Mouse (Mus musculus) forebrain, postnatal 0 days (tissue): ENCODE measurements around the gene Rpl27. TPM values are rescaled to one million over a fixed set of nuclear protein-coding genes. Genes with fewer than 3 reads are reported as not detected.

Experiments used
- ATAC-seq: fragments of 200-750 bp; cut with Nextera tagmentation; 2 replicates; pipeline ENCODE4 v1.8.0; 2017; ENCODE audit warnings: mild to moderate bottlenecking, moderate library complexity
- DNase-seq: peaks from one replicate; pipeline ENCODE4 v3.0.0-alpha.2; 2015
- H3K27ac ChIP-seq: fragments of 300-500 bp; sonication (generic); 2 replicates; pipeline ENCODE4 v1.5.1; 2014; ENCODE audit warnings: low read depth, mild to moderate bottlenecking, antibody characterized with exemption, low read length, moderate library complexity, mixed read lengths
- H3K27me3 ChIP-seq: fragments of 300-500 bp; sonication (generic); 2 replicates; pipeline ENCODE4 v1.6.1; 2014; ENCODE audit warnings: mild to moderate bottlenecking, low read length, mixed read lengths; ENCODE audit not compliant: insufficient read depth
- H3K36me3 ChIP-seq: fragments of 300-500 bp; sonication (generic); 2 replicates; pipeline ENCODE4 v1.6.1; 2014; ENCODE audit warnings: mild to moderate bottlenecking, moderate library complexity; ENCODE audit not compliant: insufficient read depth
- H3K4me1 ChIP-seq: fragments of 300-500 bp; sonication (generic); 2 replicates; pipeline ENCODE4 v1.6.1; 2014; ENCODE audit warnings: antibody characterized with exemption; ENCODE audit not compliant: insufficient read depth
- H3K4me2 ChIP-seq: fragments of 300-500 bp; sonication (generic); 2 replicates; pipeline ENCODE4 v1.6.1; 2014; ENCODE audit warnings: low read depth, mild to moderate bottlenecking, moderate library complexity
- H3K4me3 ChIP-seq: fragments of 300-500 bp; sonication (generic); 2 replicates; pipeline ENCODE4 v1.5.1; 2014; ENCODE audit warnings: low read depth, low read length, mixed read lengths
- H3K9ac ChIP-seq: fragments of 300-500 bp; sonication (generic); 2 replicates; pipeline ENCODE4 v1.6.1; 2014; ENCODE audit warnings: mild to moderate bottlenecking
- H3K9me3 ChIP-seq: fragments of 300-500 bp; sonication (generic); 2 replicates; pipeline ENCODE4 v1.6.1; 2016; ENCODE audit warnings: low read length
- CTCF ChIP-seq: sonication (generic); IDR thresholded peaks from 2 replicates; pipeline ENCODE4 v1.5.1; 2016; ENCODE audit warnings: antibody characterized with exemption, control low read depth, low read depth
- WGBS: fragments of 180-500 bp; shearing (Covaris S2); extraction: QIAGEN DNeasy Blood & Tissue Kit; methylation state at CpG from one replicate; pipeline ENCODE4 v1.1.7; 2014; 5-methylcytosine and 5-hydroxymethylcytosine counted together
- polyA plus RNA-seq: library from polyadenylated mRNA; unstranded; fragments of >200 nt; fragmentation: Nextera tagmentation; extraction: Ambion mirVana; gene quantifications from 2 replicates; pipeline ENCODE4 v1.2.1, GENCODE M21; 2015
- total RNA-seq: library from RNA; depleted of rRNA; stranded (reverse); fragments of >200 nt; gene quantifications from 2 replicates; pipeline ENCODE4 v1.2.3, GENCODE M21; 2014

Gene Rpl27
- total and polyA plus RNA-seq, 2 experiments from 2014 or later, result 274 to 785 TPM

DNA sequence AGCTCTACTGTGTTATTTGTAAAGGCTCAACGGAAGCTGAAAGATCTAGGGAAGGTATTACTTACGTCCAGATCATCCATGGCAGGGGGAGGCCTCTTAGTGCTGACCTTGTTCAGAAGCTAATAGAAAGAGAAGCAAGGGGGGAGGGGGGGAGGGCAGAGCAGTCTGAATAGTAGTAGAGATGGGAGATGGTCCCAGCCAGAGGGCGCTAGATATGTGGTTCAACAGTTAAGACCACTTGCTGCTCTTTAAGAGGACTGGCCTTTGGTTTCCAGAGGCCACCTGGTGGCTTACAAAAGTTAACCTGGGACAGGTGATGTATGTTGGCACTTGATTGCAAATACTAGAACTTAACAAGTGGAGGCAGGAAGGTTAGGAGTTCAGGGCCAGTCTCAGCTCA lies 22.5 kb upstream of the Rpl27 start:
- ATAC-seq (no peak), DNase-seq (no peak)
- no peak overlapping the region for H3K4me3 ChIP-seq

GRCm38 (mm10) chr11:101420148-101420547 lies 21.9 kb upstream of the Rpl27 start:
- Histone ChIP-seq H3K27ac (no peak overlapping the region), H3K4me1 (peaks cover 4% of the 10 kb centered on the region), H3K4me3 (no peak overlapping the region), H3K27me3 (no peaks in the 10 kb centered on the region), H3K4me2 (no peak overlapping the region), H3K9me3 (no peaks in the 10 kb centered on the region), H3K36me3 (no peaks in the 10 kb centered on the region), H3K9ac (no peak overlapping the region)
- DNase-seq (no peak), ATAC-seq (no peak)
- TF ChIP-seq CTCF, result no peak
- 90% methylated on average over 5 of the region's 5 CpGs for WGBS

More for the DNA sequence above, 22.5 kb upstream of the Rpl27 start:
- no peak overlapping the region for H3K4me2 ChIP-seq
- H3K9me3 ChIP-seq, result no peaks in the 10 kb centered on the region
- WGBS, result 24% methylated on average over 3 of the region's 3 CpGs
- no peak overlapping the region for H3K27ac ChIP-seq
- TF ChIP-seq CTCF, result peak; percentile 23; the same call in 1 of the 2 replicates
- H3K9ac ChIP-seq, result no peak overlapping the region
- no peaks in the 10 kb centered on the region for H3K27me3 ChIP-seq
- H3K36me3 ChIP-seq, result no peaks in the 10 kb centered on the region
- H3K4me1 ChIP-seq, result peaks cover 4% of the 10 kb centered on the region

GRCm38 (mm10) chr11:101424105-101424851 lies 17.8 kb upstream of the Rpl27 start, which contains the start of gene Gm27029:
TSS of gene Gm27029 (minus strand) at chr11:101424796.
- no peak; the same call in 1 of the 2 replicates for ATAC-seq
- peak within 1 kb of the TSS; percentile 76 for H3K4me2 ChIP-seq
- no peak for TF ChIP-seq CTCF
- H3K27me3 ChIP-seq, result no peaks in the 10 kb centered on the region
- H3K4me3 ChIP-seq, result peak within 1 kb of the TSS; percentile 74
- peak within 1 kb of the TSS; percentile 75 for H3K27ac ChIP-seq
- DNase-seq, result no peak
- H3K36me3 ChIP-seq, result peaks cover 2% of the 10 kb centered on the region; the same call in 1 of the 2 replicates
- 7% methylated on average over 23 of the region's 23 CpGs for WGBS
- H3K4me1 ChIP-seq, result peaks cover 13% of the 10 kb centered on the region
- peak within 1 kb of the TSS; percentile 75 for H3K9ac ChIP-seq
- H3K9me3 ChIP-seq, result no peaks in the 10 kb centered on the region

GRCm38 (mm10) chr11:101424925-101425813 lies 16.9 kb upstream of the Rpl27 start, which contains the start of the genes Rundc1 and Ptges3l:
TSS of gene Rundc1 (plus strand) at chr11:101425085.
TSS of gene Ptges3l (minus strand) at chr11:101425333.
- ATAC-seq (peak; percentile 97), DNase-seq (peak; percentile 98)
- Histone ChIP-seq H3K27ac (peak within 1 kb of the TSS; percentile 75), H3K36me3 (peaks cover 9% of the 10 kb centered on the region), H3K4me2 (peak within 1 kb of the TSS; percentile 76), H3K9me3 (no peaks in the 10 kb centered on the region), H3K9ac (peak within 1 kb of the TSS; percentile 75), H3K4me3 (peak within 1 kb of the TSS; percentile 74), H3K27me3 (no peaks in the 10 kb centered on the region), H3K4me1 (peaks cover 13% of the 10 kb centered on the region)
- peak; percentile 70 for TF ChIP-seq CTCF
- WGBS, result 1% methylated on average over 77 of the region's 81 CpGs

DNA sequence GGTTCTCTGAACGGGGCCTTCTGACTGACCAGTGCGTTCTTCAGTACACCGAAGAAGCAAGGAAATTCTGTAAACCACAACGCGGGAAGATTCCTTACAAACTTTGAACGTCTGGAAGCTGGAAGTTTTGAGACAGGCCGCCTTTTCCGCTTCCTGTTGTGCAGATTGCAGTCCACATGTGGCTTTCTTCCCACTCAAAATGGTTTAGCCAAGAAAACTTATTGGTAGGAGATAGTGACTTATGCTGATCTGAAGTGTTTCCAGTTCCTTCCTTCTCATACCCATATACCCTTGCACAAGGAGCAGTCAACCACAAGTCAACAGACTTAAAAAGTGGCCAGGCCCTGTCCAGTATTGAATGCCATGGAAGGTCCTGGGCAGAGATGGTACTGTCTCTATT lies 15.9 kb upstream of the Rpl27 start:
- no peak overlapping the region for H3K27ac ChIP-seq
- no peak for ATAC-seq
- TF ChIP-seq CTCF, result no peak
- no peaks in the 10 kb centered on the region for H3K27me3 ChIP-seq
- H3K9me3 ChIP-seq, result no peaks in the 10 kb centered on the region
- peak overlapping the region; percentile 75; the same call in 1 of the 2 replicates for H3K9ac ChIP-seq
- H3K4me1 ChIP-seq, result peaks cover 13% of the 10 kb centered on the region
- 67% methylated on average over 8 of the region's 8 CpGs for WGBS
- peak overlapping the region; percentile 74 for H3K4me3 ChIP-seq
- peak overlapping the region; percentile 76 for H3K4me2 ChIP-seq
- H3K36me3 ChIP-seq, result peaks cover 19% of the 10 kb centered on the region
- DNase-seq, result no peak

DNA sequence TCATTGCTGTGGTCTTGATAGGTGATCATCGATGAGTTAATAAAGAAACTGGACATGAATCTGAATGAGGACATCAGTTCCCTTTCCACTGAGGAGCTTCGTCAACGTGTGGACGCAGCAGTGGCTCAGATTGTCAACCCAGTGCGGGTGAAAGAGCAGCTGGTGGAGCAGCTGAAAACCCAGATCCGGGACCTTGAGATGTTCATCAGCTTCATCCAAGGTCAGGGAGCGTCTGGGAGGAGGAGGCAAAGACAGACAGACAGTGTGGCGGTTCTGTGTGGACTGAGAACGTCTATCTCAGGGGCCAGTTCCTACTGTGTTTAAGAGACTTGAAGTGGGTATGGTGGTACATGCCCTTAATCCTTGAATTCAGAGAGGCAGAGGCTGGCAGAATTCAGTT lies 10.8 kb upstream of the Rpl27 start:
- no peak for ATAC-seq
- no peak for TF ChIP-seq CTCF
- Histone ChIP-seq H3K9ac (no peak overlapping the region), H3K4me1 (peaks cover 6% of the 10 kb centered on the region), H3K4me3 (no peak overlapping the region), H3K36me3 (peaks cover 59% of the 10 kb centered on the region), H3K9me3 (no peaks in the 10 kb centered on the region), H3K27ac (no peak overlapping the region), H3K27me3 (no peaks in the 10 kb centered on the region), H3K4me2 (no peak overlapping the region)
- WGBS, result 94% methylated on average over 9 of the region's 9 CpGs
- no peak for DNase-seq

DNA sequence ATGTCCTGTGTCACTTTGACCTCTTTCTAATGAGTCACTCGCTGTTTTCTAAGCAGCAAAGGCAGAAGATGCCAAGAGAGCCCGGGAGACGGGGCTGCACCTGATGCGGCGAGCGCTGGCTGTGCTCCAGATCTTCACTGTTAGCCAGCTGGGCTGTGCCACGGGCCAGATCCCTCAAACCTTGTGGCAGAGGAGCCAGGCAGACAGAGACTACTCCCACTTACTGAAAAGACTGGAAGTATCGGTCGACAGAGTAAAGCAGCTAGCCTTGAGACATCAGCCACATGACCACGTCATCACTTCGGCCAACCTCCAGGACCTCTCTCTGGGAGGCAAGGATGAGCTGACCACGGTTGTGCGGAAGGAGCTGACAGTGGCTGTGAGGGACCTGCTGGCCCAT lies 8.7 kb upstream of the Rpl27 start:
- H3K27ac ChIP-seq, result no peak overlapping the region
- no peak overlapping the region for H3K4me2 ChIP-seq
- TF ChIP-seq CTCF, result no peak
- WGBS, result 72% methylated on average over 13 of the region's 13 CpGs
- no peak for DNase-seq
- H3K27me3 ChIP-seq, result no peaks in the 10 kb centered on the region
- H3K36me3 ChIP-seq, result peaks cover 59% of the 10 kb centered on the region
- no peak overlapping the region for H3K9ac ChIP-seq
- H3K4me1 ChIP-seq, result no peaks in the 10 kb centered on the region
- no peaks in the 10 kb centered on the region for H3K9me3 ChIP-seq
- no peak overlapping the region for H3K4me3 ChIP-seq
- no peak for ATAC-seq
